Comparison of ENCODE assay signal across 28 mouse cellular contexts in the genomic region with DNA sequence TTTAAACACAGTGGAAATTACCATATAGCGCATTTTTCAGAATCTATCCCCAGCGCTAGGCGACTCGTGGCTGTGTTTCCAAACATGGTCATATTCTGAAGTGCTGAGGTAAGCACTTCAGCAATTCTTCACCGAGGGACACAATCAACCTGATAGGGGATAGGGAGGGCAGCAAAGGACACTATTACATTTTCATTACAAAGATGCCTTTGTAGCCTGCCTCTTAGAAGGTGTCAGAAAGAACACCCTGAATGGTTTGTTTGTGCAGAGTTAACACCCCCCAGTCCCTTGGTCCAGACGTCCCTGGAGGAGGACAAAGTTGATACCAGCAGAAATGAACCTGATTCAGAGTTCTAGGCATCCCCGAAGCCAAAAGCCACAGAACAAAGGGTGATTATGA. TPM values are rescaled to one million over a fixed set of nuclear protein-coding genes. Genes with fewer than 3 reads are reported as not detected.
"Had no signal": no experiment of that assay in that cellular context is flagged by ENCODE, and none has a peak within 500 bp of the region (broad histone marks: within the 10 kb centered on the region; RNA-seq: fewer than 3 reads in every experiment).

No protein-coding gene starts in this region.

- H3K4me3 ChIP-seq: gastrocnemius, adult 2 months; heart, adult 2 months; heart, embryonic 13.5 days; heart, embryonic 15.5 days; hindbrain, embryonic 10.5 days; hindbrain, embryonic 12.5 days; intestine, embryonic 15.5 days; layer of hippocampus, adult 2 months; limb, embryonic 13.5 days; limb, embryonic 15.5 days; liver, embryonic 12.5 days had no signal

- DNase-seq: gastrocnemius, adult 2 months; gastrocnemius, postnatal 10 days; gastrocnemius, postnatal 25 days; heart, adult 2 months; heart, postnatal 14 days; heart, postnatal 4 days; kidney, adult 18-20 months; kidney, adult 8-10 months; kidney, postnatal 10 days; kidney, postnatal 25 days; kidney, postnatal 4 days; layer of hippocampus, adult 9-11 months; layer of hippocampus, postnatal 36 days; left cerebral cortex, postnatal 4 days had no signal

- H3K27me3 ChIP-seq: heart, embryonic 13.5 days; heart, embryonic 15.5 days; hindbrain, embryonic 12.5 days; intestine, embryonic 15.5 days; limb, embryonic 13.5 days; limb, embryonic 15.5 days; liver, embryonic 12.5 days had no signal

- H3K4me1 ChIP-seq: heart, embryonic 13.5 days; heart, embryonic 15.5 days; hindbrain, embryonic 12.5 days; intestine, embryonic 15.5 days; limb, embryonic 13.5 days; limb, embryonic 15.5 days; liver, embryonic 12.5 days had no signal

- H3K36me3 ChIP-seq: heart, embryonic 13.5 days; heart, embryonic 15.5 days; hindbrain, embryonic 10.5 days; hindbrain, embryonic 12.5 days; intestine, embryonic 15.5 days; limb, embryonic 13.5 days; limb, embryonic 15.5 days; liver, embryonic 12.5 days had no signal

- H3K27ac ChIP-seq: gastrocnemius, adult 2 months; heart, adult 2 months; heart, embryonic 13.5 days; heart, embryonic 15.5 days; hindbrain, embryonic 10.5 days; hindbrain, embryonic 12.5 days; hindbrain, embryonic 14.5 days; intestine, embryonic 15.5 days; layer of hippocampus, adult 2 months; limb, embryonic 13.5 days; limb, embryonic 15.5 days; liver, embryonic 12.5 days had no signal

RNA-seq across cellular contexts. Expression of gene Trank1, which starts 15.1 kb away (rescaled TPM):
- total RNA-seq: gastrocnemius, adult 2 months; granulocyte monocyte progenitor cell, adult 5-6 weeks; heart, adult 2 months; heart, postnatal 14 days had no signal
- polyA plus RNA-seq: heart, embryonic 15.5 days; heart, postnatal 0 days; inflammation-experienced regulatory T-cells, adult 6 months; liver, adult 2 months; liver, embryonic 12.5 days had no signal
